Mouse (Mus musculus): ENCODE data around the gene Syf2.

The Syf2 gene

DNA sequence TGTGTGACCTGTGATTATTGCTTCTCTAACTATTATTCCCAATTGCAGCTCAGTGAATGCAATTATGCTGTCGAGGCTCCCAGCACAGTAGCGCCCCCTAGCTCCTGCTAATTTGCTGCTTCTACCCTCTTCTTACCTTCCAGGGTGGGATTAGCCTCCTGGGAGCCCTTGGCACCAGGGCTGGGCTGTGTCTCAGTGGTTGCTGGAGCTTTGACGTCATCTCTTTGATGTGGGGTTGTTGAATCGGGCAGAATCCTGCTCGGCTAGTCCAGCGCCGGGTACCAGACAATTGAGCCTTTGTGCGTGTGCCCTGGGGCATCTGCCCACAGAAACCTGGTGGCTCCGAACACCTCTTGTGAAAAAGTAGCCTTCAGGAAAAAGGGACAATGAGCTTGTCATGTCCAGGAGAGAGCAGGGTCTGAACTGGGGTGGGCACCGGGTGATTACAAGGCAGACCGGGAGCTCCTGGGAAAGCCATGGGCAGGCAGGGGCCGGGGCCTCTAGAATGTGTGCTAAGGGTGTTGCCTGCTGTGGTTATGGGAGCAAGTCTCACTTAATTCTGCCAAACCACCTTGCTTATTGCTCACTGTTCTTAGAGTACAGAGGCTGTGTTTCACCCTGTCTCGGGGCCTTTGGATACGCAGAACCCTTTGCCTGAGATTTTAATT lies 44.7 kb downstream of the Syf2 start:
- DNase-seq (ENCODE audit: low spot score) = no peak

DNA sequence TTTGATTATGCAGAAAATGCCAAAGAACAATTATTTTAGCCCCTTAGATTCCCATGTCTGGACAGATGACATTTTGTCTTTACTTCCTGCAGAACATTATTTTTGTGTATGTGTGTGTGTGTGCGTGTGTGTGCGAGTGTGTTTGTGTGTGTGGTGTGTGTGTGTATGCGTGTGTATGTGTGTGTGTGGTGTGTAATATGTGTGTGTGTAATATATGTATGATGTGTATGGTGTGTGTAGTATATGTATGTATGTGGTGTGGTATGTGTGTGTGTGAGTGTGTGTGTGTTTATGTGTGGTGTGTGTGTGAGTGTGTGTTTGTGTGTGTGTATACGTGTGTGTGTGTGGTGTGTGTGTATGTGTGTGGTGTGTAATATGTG lies 45.2 kb downstream of the Syf2 start:
- no peak for DNase-seq (ENCODE audit: low spot score)

GRCm38 (mm10) chr4:134978930-134979329 lies 48.2 kb downstream of the Syf2 start:
- DNase-seq (ENCODE audit: low spot score) = no peak

GRCm38 (mm10) chr4:134981959-134982431 lies 51.3 kb downstream of the Syf2 start:
- DNase-seq (ENCODE audit: low spot score) = no peak

- no peak for DNase-seq (ENCODE audit: low spot score)
These were observed 52.4 kb downstream of the Syf2 start for GRCm38 (mm10) chr4:134983136-134983535.

GRCm38 (mm10) chr4:134984555-134984954 lies 53.9 kb downstream of the Syf2 start:
- no peak for DNase-seq (ENCODE audit: low spot score)

GRCm38 (mm10) chr4:134985626-134986335 lies 55.1 kb downstream of the Syf2 start:
- no peak for DNase-seq (ENCODE audit: low spot score)

GRCm38 (mm10) chr4:134986336-134986635 lies 55.6 kb downstream of the Syf2 start:
- no peak for DNase-seq (ENCODE audit: low spot score)

DNA sequence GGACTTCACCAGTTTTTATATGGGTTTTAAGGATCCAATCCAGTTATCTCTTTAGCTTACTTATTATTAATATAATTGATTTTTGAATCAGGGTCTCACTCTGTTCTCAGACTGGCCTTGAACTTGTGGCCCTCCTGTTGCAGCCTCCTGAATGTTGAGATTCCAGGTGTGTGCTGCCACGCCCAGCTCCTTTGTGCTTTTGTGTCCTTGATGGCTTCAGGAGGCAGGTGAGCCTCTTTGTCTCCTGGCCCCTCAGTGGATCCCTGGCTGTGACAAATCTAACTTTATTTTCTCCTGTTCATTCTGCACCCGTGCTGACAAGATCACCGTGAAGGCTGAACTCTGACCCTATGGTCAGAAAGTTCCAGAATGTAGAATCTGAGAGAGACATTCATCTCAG lies 56.3 kb downstream of the Syf2 start:
- DNase-seq (ENCODE audit: low spot score) = no peak
